Mouse (Mus musculus): ENCODE data around the gene Smurf1. TPM values are rescaled to one million over a fixed set of nuclear protein-coding genes. Genes with fewer than 3 reads are reported as not detected.
A peak's percentile ranks its signal among the peaks of the same experiment; 100 is the strongest.

The Smurf1 gene
- polyA plus RNA-seq, 2 experiments = 1.2 to 1.5 TPM

GRCm38 (mm10) chr5:144978533-144979107 is 13.0 kb upstream of the Smurf1 start:
- H3K4me1 ChIP-seq (replicated peaks; ENCODE audit: control insufficient read depth in 2 of 2, insufficient read depth in 2 of 2, low read length in 1 of 2) = no peaks in the 10 kb centered on the region
- H3K27me3 ChIP-seq (ENCODE audit: control insufficient read depth, insufficient read depth, low read length) = no peaks in the 10 kb centered on the region
- no peak overlapping the region for H3K4me2 ChIP-seq (ENCODE audit: low read depth)
- 29% methylated on average over 10 of the region's 10 CpGs for WGBS (ENCODE audit: insufficient replicate concordance)
- no peak overlapping the region for H3K4me3 ChIP-seq (ENCODE audit: insufficient read depth in 1 of 2, low read depth in 2 of 2, low read length in 2 of 2)
- H3K36me3 ChIP-seq (replicated peaks; ENCODE audit: control insufficient read depth, insufficient read depth, low read depth) = no peaks in the 10 kb centered on the region
- TF ChIP-seq CTCF (IDR thresholded peaks at IDR 0.05; ENCODE audit: low read depth) (no peak), EP300 (IDR thresholded peaks at IDR 0.05; ENCODE audit: low read depth) (no peak)
- ATAC-seq (ENCODE audit: insufficient read depth) (no peak), DNase-seq (ENCODE audit: low read depth in 3 of 3, low spot score in 3 of 3) (no peak)
- no peak overlapping the region for H3K27ac ChIP-seq
- H3K9ac ChIP-seq (replicated peaks) = no peak overlapping the region
- H3K9me3 ChIP-seq (ENCODE audit: control insufficient read depth, low read length) = no peaks in the 10 kb centered on the region

GRCm38 (mm10) chr5:144971266-144971665 is 5.6 kb upstream of the Smurf1 start:
- TF ChIP-seq EP300 (IDR thresholded peaks at IDR 0.05; ENCODE audit: low read depth) (no peak), CTCF (IDR thresholded peaks at IDR 0.05; ENCODE audit: low read depth) (no peak)
- WGBS (ENCODE audit: insufficient replicate concordance) = 61% methylated on average over 3 of the region's 3 CpGs
- no peak for DNase-seq (ENCODE audit: low read depth in 3 of 3, low spot score in 3 of 3)

GRCm38 (mm10) chr5:144964872-144965638 is 592 bp downstream of the Smurf1 start:
- WGBS (ENCODE audit: insufficient replicate concordance) = under 1% methylated on average over 23 of the region's 56 CpGs
- peak; percentile 76 for ATAC-seq (ENCODE audit: insufficient read depth)
- no peak for TF ChIP-seq CTCF (IDR thresholded peaks at IDR 0.05; ENCODE audit: low read depth)
- TF ChIP-seq EP300 (IDR thresholded peaks at IDR 0.05; ENCODE audit: low read depth) = no peak
- H3K4me1 ChIP-seq (replicated peaks; ENCODE audit: control insufficient read depth in 2 of 2, insufficient read depth in 2 of 2, low read length in 1 of 2) = peaks cover 0 to 7% of the 10 kb centered on the region in 2 experiments; a peak in 2 of 4 replicates
- H3K27me3 ChIP-seq (ENCODE audit: control insufficient read depth, insufficient read depth, low read length) = peaks cover 24% of the 10 kb centered on the region
- DNase-seq (ENCODE audit: low read depth in 3 of 3, low spot score in 3 of 3) = peak; percentile 68 to 73 (median 68)
- peak overlapping the region; percentile 29; the same call in 1 of the 2 replicates for H3K9ac ChIP-seq (replicated peaks)
- H3K9me3 ChIP-seq (ENCODE audit: control insufficient read depth, low read length) = no peaks in the 10 kb centered on the region
- H3K4me2 ChIP-seq (ENCODE audit: low read depth) = peak overlapping the region; percentile 76
- H3K27ac ChIP-seq = no peak overlapping the region
- H3K4me3 ChIP-seq (ENCODE audit: insufficient read depth in 1 of 2, low read depth in 2 of 2, low read length in 2 of 2) = peak overlapping the region; percentile 50 to 67
- no peaks in the 10 kb centered on the region for H3K36me3 ChIP-seq (replicated peaks; ENCODE audit: control insufficient read depth, insufficient read depth, low read depth)

More at GRCm38 (mm10) chr5:144971266-144971665, 5.6 kb upstream of the Smurf1 start:
- Histone ChIP-seq H3K36me3 (replicated peaks; ENCODE audit: control insufficient read depth, insufficient read depth, low read depth) (no peaks in the 10 kb centered on the region), H3K4me3 (ENCODE audit: insufficient read depth in 1 of 2, low read depth in 2 of 2, low read length in 2 of 2) (no peak overlapping the region), H3K9ac (replicated peaks) (no peak overlapping the region), H3K27me3 (ENCODE audit: control insufficient read depth, insufficient read depth, low read length) (peaks cover 15% of the 10 kb centered on the region), H3K9me3 (ENCODE audit: control insufficient read depth, low read length) (no peaks in the 10 kb centered on the region), H3K27ac (no peak overlapping the region), H3K4me2 (ENCODE audit: low read depth) (no peak overlapping the region), H3K4me1 (replicated peaks; ENCODE audit: control insufficient read depth in 2 of 2, insufficient read depth in 2 of 2, low read length in 1 of 2) (no peaks in the 10 kb centered on the region; a peak in 1 of 4 replicates)
- no peak for ATAC-seq (ENCODE audit: insufficient read depth)

- TF ChIP-seq EP300 (IDR thresholded peaks at IDR 0.05; ENCODE audit: low read depth) (no peak), CTCF (IDR thresholded peaks at IDR 0.05; ENCODE audit: low read depth) (no peak)
- H3K4me2 ChIP-seq (ENCODE audit: low read depth) = peak overlapping the region; percentile 76; the same call in 1 of the 2 replicates
- WGBS (ENCODE audit: insufficient replicate concordance) = 26% methylated on average over 7 of the region's 8 CpGs
These were observed 1.2 kb downstream of the Smurf1 start for GRCm38 (mm10) chr5:144964465-144964864.

GRCm38 (mm10) chr5:144963817-144964261 is 1.8 kb downstream of the Smurf1 start:
- DNase-seq (ENCODE audit: low read depth in 3 of 3, low spot score in 3 of 3) (peak in 1 of 3 experiments; percentile 25), ATAC-seq (ENCODE audit: insufficient read depth) (no peak)
- Histone ChIP-seq H3K36me3 (replicated peaks; ENCODE audit: control insufficient read depth, insufficient read depth, low read depth) (no peaks in the 10 kb centered on the region), H3K9me3 (ENCODE audit: control insufficient read depth, low read length) (no peaks in the 10 kb centered on the region), H3K27ac (no peak overlapping the region), H3K4me2 (ENCODE audit: low read depth) (peak overlapping the region; percentile 9; the same call in 1 of the 2 replicates), H3K27me3 (ENCODE audit: control insufficient read depth, insufficient read depth, low read length) (peaks cover 24% of the 10 kb centered on the region), H3K9ac (replicated peaks) (no peak overlapping the region), H3K4me1 (replicated peaks; ENCODE audit: control insufficient read depth in 2 of 2, insufficient read depth in 2 of 2, low read length in 1 of 2) (peaks cover 0 to 7% of the 10 kb centered on the region in 2 experiments; a peak in 2 of 4 replicates), H3K4me3 (ENCODE audit: insufficient read depth in 1 of 2, low read depth in 2 of 2, low read length in 2 of 2) (0 out of 4 replicates have a peak overlapping the region, but pooled peaks of 1 of the 2 experiments have one; percentile 0)
- TF ChIP-seq CTCF (IDR thresholded peaks at IDR 0.05; ENCODE audit: low read depth) (no peak), EP300 (IDR thresholded peaks at IDR 0.05; ENCODE audit: low read depth) (no peak)
- WGBS (ENCODE audit: insufficient replicate concordance) = 8% methylated on average over 13 of the region's 13 CpGs

More at GRCm38 (mm10) chr5:144964465-144964864, 1.2 kb downstream of the Smurf1 start:
- no peaks in the 10 kb centered on the region for H3K36me3 ChIP-seq (replicated peaks; ENCODE audit: control insufficient read depth, insufficient read depth, low read depth)
- no peaks in the 10 kb centered on the region for H3K9me3 ChIP-seq (ENCODE audit: control insufficient read depth, low read length)
- peak; percentile 12 for ATAC-seq (ENCODE audit: insufficient read depth)
- DNase-seq (ENCODE audit: low read depth in 3 of 3, low spot score in 3 of 3) = no peak
- peaks cover 24% of the 10 kb centered on the region for H3K27me3 ChIP-seq (ENCODE audit: control insufficient read depth, insufficient read depth, low read length)
- H3K9ac ChIP-seq (replicated peaks) = no peak overlapping the region
- no peak overlapping the region for H3K4me3 ChIP-seq (ENCODE audit: insufficient read depth in 1 of 2, low read depth in 2 of 2, low read length in 2 of 2)
- no peak overlapping the region for H3K27ac ChIP-seq
- H3K4me1 ChIP-seq (replicated peaks; ENCODE audit: control insufficient read depth in 2 of 2, insufficient read depth in 2 of 2, low read length in 1 of 2) = peaks cover 0 to 7% of the 10 kb centered on the region in 2 experiments; a peak in 2 of 4 replicates

Data from liver, embryonic 14.5 days (tissue).